Mouse (Mus musculus): ENCODE data around the gene Wdr60.

The Wdr60 gene

DNA sequence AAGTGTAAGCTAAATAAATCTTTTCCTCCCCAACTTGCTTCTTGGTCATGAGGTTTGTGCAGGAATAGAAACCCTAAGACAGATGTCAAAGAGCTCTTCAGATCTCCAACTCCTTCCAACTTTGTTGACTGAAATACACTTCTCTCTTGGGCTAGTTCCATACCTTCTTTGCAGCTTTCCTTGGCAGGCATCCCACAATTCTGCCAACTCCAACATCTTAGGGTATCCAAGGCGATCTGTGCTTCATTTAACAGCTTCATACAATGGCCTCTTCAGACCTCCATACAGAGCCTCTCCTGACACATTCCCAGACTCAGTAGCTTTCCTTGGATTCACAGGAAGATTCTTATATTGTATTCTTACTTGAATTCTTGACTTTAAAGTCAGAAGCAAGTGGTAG lies 10.9 kb upstream of the Wdr60 start:
- in situ Hi-C loops (cut with MboI; ENCODE audit: unreplicated experiment in 2 of 2), result no loop called here

DNA sequence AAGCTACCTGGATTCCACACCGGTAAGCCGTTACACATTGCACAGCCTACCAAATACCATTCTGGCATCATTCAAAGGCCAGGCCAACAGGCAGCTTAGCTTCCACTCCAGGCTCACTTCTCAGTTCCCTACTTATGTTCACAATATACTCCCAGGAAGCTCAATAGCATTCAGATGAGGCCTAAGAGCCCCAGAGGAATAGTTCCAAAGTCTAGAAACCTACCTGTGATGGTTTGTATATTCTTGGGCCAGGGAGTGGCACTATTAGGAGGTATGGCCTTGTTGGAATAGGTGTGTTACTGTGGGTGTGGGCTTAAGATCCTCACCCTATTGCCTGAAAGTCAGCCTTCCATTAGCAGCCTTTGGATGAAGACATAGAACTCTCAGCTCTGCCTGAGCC lies 8.2 kb upstream of the Wdr60 start:
- in situ Hi-C loops (cut with MboI; ENCODE audit: unreplicated experiment in 2 of 2), result no loop called here

DNA sequence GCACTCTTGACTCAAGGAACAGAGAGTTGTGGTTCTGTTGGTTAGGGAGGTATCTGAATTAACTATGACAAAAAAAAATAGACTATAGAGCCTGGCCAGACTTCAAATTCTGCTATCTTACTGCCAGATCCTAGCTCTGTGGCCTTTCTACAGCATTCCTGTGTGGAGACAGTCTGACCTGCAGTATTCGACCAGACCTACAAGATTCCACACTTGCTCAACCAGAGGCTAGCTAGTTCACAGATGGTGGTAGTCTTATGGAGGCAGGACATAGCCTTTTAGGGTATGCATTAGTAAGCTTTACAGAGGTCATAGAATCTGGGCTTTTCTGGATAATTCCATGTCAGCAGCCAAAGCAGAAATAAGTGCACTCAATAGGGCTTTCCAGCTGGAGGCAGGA lies 7.7 kb upstream of the Wdr60 start:
- in situ Hi-C loops (cut with MboI; ENCODE audit: unreplicated experiment in 2 of 2), result no loop called here

DNA sequence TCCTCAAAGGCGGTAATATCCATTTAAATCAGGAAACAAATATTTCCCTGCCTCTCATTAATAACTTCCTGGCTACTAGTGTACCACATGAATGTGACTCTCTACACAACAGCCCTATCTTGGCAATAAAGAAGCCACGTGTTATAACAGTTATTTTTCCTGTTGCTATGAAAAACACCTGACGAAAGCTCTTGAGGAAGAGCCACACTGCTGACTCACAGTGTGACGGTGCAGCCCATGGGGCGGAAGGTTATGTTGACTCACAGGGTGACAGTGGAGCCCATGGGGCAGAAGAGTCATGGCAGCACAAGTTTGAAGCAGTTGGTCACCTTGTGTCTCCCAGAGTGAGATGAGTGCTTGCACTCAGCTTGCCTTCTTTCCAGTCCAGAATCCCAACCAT lies 6.6 kb upstream of the Wdr60 start:
- in situ Hi-C loops (cut with MboI; ENCODE audit: unreplicated experiment in 2 of 2), result no loop called here

DNA sequence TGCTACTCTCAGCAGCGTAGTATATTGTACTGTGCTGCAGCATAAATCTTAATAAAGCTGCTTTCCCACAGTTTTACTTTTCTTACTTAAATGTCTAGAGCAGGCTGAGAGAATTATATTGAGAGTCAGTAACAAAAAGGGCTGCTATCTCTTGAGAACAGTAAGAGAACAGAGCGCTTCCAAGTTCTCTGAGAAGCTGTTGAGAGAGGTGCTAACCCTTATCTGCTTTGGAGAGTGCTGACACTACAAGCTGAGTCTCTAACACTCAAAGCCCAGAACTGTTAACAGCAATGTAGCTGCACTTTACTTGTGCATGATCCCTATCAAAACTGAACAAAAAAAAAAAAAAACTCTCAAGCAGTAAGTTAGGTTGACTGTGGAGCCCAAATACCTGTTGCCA lies 2.5 kb upstream of the Wdr60 start:
- in situ Hi-C loops (cut with MboI; ENCODE audit: unreplicated experiment in 2 of 2), result no loop called here

DNA sequence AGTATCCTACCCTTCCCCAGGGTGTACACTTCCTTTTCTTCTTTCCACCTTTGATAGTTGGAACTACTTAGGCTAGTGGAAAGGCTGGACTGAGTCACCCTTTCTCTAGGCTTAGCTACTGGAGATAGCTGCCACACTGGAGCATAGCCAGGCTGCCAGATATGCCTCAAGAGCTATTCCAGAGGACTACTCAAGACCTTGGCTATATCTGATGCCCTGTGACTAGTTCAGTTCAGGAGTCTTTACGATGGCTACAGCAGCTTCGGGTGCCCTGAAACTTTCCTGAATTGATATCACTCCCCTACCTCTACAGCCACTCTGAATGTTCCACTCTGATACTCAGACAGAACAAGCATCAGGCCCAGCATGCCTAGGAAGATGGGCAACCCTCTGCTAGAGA lies 1.9 kb upstream of the Wdr60 start:
- in situ Hi-C loops (cut with MboI; ENCODE audit: unreplicated experiment in 2 of 2), result no loop called here

DNA sequence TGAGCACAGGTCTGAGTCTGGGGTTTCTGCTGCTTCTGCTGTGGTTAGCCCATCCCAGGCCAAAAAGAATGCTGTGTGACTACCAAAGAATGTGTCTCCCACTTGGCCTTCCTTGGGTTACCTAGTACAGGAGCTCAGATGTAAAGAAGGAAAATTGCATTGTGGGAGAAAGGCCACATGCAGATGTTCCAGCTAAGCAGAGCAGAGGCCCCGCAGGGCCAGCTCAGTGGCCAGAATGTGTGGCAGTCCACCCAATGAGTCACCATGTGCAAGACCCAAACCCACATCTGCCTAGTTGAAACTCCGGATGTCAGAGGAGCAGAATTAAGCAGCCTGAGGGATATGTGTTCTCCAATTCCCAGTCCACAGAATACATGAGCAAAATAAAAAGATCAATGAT lies 4.5 kb downstream of the Wdr60 start:
- in situ Hi-C loops (cut with MboI; ENCODE audit: unreplicated experiment in 2 of 2), result no loop called here

DNA sequence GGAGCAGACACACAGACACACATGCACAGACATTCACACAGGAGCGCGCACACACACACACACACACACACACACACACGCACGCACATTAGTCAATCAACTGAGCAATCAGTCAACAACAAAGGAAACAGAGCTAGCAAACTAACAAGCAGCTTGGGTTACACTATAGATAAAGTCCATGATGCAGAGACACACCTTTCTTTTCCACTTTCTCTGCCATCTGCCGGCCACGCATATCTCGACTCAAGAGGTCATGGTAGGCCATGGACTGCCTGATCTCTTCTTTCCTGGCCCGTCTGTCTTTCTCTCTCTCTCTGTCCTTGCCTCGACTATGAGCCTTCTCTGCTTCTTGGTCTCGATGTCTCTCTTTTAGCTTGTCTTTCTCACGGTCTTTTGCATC lies 7.2 kb downstream of the Wdr60 start:
- in situ Hi-C loops (cut with MboI; ENCODE audit: unreplicated experiment in 2 of 2), result no loop called here

DNA sequence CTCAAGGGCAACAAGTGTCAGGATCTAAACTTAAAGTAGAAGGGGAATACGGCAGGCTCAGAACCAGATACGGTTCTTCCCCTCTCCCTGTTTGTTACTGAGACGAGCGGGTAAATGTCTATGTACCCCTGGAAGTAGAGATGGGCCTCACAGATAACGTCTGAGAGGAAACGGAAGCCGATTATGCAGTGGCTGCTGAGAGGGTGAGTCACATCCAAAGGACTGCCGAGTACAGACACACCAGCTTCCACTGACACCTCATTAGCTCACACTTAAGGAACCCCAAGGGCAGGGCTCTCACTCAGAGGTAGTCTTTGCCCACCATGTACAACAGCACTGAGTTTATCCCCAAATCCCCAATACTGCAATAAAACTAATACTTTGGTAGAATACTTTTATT lies 8.2 kb downstream of the Wdr60 start:
- in situ Hi-C loops (cut with MboI; ENCODE audit: unreplicated experiment in 2 of 2), result no loop called here

DNA sequence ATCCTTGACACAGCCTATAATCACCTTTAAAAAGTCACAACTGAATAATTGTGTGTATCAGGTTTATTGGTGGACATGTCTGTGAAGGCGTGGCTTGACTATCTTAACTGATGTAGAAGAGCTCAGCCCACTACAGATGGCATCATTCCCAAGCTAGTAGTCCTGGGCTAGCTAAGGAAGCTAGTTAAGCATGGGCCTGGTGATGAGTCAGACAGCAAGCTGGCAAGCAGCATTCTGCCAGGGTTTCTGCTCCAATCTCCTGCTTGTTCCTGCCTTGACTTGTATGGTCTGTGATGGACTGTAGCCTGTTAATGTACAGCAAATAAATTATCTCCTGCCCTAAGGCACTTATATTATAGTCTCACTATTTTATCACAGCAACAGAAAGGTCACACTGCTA lies 18.2 kb downstream of the Wdr60 start:
- in situ Hi-C loops (cut with MboI; ENCODE audit: unreplicated experiment in 2 of 2), result no loop called here

DNA sequence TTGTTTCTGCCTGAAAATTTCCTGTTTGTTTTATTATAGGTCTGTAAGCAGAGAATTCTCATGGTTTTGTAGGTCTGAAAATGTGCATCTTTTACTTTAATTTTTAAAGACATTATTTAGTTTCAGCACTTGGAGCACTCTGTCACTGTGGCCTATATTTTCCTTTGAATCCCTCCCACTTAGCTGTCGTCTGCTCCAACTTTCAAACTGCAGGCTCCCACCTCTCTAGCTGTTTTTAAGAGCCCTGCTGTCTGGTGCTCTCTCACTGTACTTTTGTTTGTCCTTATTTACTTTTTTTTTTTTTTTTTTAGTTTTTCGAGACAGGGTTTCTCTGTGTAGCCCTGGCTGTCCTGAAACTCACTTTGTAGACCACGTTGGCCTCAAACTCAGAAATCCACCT lies 24.0 kb downstream of the Wdr60 start:
- in situ Hi-C loops (cut with MboI; ENCODE audit: unreplicated experiment in 2 of 2), result loop anchor here (5.0 kb wide), 2 partner anchors 378 to 383 kb away; no protein-coding TSS in a partner anchor

DNA sequence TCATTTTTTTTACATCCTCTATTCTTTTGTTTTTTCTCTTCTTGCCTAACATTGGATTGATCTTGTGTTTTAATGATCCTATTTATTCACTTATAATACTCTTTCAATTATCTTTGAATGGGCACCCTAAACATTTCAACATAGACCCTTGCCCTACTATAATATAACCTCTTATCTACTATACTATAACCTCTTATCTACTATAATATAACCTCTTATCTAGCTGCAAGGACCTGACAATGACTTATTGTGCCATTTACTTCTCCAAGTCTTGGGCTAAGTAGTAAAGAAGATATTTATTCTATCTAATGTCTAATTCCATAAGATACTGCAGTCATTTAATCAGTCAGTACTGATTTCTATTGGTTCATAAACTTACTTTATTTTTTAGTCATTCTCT lies 24.5 kb downstream of the Wdr60 start:
- in situ Hi-C loops (cut with MboI; ENCODE audit: unreplicated experiment in 2 of 2), result loop anchor here (5.0 kb wide), 2 partner anchors 379 to 384 kb away; no protein-coding TSS in a partner anchor

DNA sequence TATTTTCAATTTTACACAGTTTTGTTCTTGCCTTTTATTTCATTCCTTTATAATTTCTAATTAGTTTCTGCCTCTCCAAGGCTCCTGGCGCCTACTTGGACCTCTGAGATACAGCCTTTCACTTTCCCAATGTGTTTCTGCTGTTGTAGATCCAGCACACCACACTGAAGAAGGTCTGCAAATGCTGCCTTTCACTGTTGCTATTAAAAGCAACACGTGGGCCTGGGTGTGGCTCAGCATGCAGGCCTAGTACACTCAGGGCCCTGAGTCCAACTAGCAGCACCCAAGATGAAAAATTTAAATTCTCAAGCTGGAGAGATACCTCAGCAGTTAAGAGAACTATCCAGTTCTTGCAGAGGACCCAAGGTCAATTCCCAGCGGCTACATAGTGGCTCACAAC lies 26.2 kb downstream of the Wdr60 start:
- in situ Hi-C loops (cut with MboI; ENCODE audit: unreplicated experiment in 2 of 2), result loop anchor here (5.0 kb wide), 2 partner anchors 381 to 386 kb away; no protein-coding TSS in a partner anchor

DNA sequence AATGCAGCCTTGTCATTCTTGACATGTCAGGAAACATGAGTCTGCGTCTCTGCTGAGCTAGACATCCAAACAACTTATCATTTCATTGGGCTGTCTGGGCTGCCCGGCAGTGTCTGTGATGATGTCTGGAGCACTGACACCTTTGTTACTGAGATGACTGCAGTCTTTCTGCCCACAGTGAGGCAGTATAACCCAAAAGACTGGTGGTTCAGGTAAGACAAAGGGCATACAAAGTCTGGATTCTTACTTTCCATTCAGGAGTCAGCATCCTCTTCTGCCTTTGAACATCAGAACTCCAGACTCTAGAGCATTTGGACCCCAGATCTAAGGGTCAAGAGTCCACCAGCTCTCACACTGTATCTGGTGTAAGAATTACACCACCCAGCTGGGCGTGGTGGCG lies 27.5 kb downstream of the Wdr60 start:
- in situ Hi-C loops (cut with MboI; ENCODE audit: unreplicated experiment in 2 of 2), result loop anchor here (5.0 kb wide), 2 partner anchors 382 to 387 kb away; no protein-coding TSS in a partner anchor

DNA sequence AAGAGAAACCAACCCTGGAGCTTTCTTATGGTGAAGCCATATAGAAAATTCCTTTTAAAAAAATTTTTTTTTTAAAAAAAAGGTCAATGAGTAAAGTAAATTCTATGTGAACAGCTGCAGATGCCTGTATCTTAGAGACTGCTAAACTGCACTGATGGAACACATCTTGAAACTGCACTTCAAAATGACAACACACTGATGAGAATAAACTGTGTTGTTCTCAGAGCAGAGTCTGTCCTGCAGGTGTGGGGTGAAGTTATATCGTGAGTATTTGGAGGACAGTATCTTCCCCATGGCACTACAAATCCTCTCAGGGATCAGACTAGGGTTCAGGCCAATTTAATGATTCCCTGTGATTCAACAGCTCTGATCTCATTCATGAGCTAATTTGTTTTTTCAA lies 30.8 kb downstream of the Wdr60 start:
- in situ Hi-C loops (cut with MboI; ENCODE audit: unreplicated experiment in 2 of 2), result no loop called here

DNA sequence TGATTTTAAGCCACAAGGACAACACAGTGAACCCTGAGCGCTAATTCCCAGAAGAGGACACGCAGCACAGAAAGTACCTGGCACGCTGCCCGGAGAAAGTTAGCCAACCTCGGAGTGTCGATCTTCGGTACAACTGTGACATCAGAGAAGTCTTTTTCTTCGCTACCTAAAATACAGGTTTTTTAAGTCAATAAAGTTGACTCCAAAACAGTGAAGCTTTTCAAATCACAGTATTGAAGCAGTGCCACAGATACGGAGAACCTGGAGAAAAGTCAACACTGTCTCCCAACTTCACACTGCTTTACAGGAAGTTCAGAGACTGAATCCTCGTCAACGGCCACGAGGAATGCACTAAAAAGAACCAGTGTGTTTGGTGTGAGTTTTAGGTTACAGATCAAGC lies 31.2 kb downstream of the Wdr60 start:
- in situ Hi-C loops (cut with MboI; ENCODE audit: unreplicated experiment in 2 of 2), result no loop called here

DNA sequence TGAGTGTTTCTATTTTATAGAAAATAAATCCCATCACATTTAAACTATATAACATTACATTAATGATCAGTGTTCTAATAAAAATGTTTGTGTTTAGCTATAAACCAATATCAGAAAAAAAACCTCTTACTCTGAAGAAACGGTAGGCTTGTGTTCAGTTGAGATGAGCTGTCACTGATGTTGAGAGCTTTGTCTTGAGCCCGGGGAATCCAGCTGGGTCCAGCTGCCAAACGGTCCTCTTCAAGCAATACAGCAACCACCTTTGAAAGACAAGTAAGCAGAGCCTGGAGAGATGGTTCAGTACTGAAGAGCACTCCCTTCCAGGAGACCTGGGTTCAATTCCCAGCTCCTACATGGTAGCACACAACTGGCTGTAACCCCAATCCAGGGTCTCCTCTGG lies 33.4 kb downstream of the Wdr60 start:
- in situ Hi-C loops (cut with MboI; ENCODE audit: unreplicated experiment in 2 of 2), result no loop called here

DNA sequence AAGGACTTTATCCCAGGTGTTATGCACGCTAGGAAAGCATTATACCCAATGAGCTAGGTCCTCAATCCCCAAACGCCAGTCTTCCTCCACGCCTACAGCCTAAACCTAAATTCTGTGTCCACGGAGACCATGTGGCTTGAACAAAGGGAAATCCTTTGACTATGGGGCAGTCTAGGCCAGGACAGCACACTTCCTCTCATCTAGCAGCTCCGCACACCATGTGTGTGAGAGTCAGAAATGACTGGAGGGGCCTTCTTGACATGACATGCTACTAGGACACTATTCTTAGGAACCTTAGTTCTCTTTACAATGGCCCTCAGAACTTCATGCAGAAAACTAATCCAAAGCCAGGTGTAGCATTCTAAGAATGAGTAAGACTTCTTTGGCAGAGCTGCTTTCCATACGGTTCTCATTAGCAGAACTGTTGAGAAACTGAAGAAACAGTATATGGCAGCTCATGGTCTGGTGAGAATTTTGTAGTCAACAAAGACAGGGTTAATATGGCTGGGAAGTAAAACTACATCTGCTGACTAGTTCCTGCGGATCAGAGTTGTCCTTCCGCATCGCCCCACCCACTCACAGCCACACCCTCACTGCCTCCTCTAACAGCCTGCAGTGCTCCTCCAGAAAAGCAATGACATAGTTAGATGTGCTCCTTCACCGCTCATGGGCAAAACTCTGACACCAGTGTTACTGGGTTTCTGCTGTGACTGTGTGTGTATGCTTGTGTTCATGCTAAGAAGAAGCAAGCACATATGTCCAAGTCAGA lies 36.3 kb downstream of the Wdr60 start:
- in situ Hi-C loops (cut with MboI; ENCODE audit: unreplicated experiment in 2 of 2), result no loop called here

DNA sequence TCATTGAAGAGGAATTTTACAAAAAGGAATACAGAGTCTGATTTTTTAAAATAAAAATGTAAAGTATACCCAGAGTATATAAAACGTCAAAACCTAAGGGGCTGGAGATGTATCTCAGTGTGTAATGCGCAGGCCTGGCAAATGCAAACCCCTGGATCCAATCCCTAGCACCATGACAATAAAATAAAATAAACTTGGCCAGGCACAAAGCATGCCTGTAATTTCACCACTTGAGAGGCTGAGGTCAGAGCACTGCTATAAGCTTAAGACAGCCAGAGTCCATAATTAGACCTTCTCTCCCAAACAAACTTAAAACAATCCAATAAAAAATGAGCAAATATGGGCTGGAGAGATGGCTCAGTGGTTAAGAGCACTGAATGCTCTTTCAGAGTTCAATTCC lies 39.7 kb downstream of the Wdr60 start:
- in situ Hi-C loops (cut with MboI; ENCODE audit: unreplicated experiment in 2 of 2), result loop anchor here in 1 of 2 experiments (25.0 kb wide), 1 partner anchor 1139 kb away; no protein-coding TSS in a partner anchor

DNA sequence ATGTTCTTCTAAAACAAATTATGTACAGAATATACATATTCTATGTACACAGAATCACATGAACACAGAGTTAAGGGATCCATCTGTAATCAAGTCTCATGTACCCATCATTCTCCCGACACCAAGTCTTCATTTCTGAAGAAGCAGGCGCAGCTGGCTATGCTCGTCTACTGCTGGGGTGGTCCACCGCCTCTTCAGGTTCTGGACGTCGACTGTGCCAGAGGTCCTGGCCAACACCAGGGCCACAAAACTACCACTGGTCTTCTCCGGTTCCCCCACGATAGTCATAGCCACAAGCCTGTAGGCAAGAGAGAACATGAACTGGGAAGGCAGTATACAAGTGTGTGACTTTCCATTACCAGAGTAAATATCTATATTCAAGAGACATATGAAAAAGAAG lies 55.3 kb downstream of the Wdr60 start:
- in situ Hi-C loops (cut with MboI; ENCODE audit: unreplicated experiment in 2 of 2), result loop anchor here in 1 of 2 experiments (25.0 kb wide), 1 partner anchor 1155 kb away; no protein-coding TSS in a partner anchor

DNA sequence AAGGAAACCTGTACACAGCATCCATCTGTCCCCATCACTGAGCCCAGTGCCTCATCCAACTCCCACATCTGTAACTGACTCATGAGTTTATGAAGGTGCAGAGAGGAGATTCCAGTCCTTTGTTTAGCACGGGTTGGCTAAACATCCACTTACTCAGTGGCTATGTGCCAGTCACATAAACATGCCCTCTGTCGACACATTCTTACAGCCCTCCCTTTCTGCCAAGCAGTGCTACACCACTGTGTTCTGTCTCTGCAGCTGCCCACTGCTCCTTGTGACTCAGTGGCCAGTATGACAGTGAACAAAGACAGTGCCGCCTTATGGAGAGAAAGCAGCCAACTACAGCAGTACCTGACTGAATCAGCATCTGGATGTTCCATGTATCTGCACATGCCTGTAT lies 57.1 kb downstream of the Wdr60 start:
- in situ Hi-C loops (cut with MboI; ENCODE audit: unreplicated experiment in 2 of 2), result loop anchor here in 1 of 2 experiments (25.0 kb wide), 1 partner anchor 1157 kb away; no protein-coding TSS in a partner anchor
